Mouse (Mus musculus) small intestine, adult 2 months (tissue): ENCODE data around the gene Col6a4. TPM values are rescaled to one million over a fixed set of nuclear protein-coding genes. Genes with fewer than 3 reads are reported as not detected.

ENCODE experiments used
- H3K27ac ChIP-seq: fragments of 200-500 bp; 2 replicates; pipeline ENCODE4 v1.5.1; 2012; ENCODE audit warnings: low read depth, low read length, control low read depth, inconsistent platforms; ENCODE audit not compliant: insufficient read depth
- H3K27me3 ChIP-seq: fragments of 200-500 bp; 2 replicates; pipeline ENCODE4 v1.6.1; 2012; ENCODE audit warnings: mild to moderate bottlenecking, moderate library complexity, low read length, inconsistent platforms; ENCODE audit not compliant: control insufficient read depth, insufficient read depth
- H3K36me3 ChIP-seq: fragments of 200-500 bp; 2 replicates; pipeline ENCODE4 v1.6.1; 2012; ENCODE audit warnings: mild to moderate bottlenecking, low read length, control low read depth, inconsistent platforms; ENCODE audit not compliant: control insufficient read depth, insufficient read depth
- H3K4me1 ChIP-seq: fragments of 200-500 bp; 2 replicates; pipeline ENCODE4 v1.6.1; 2012; ENCODE audit warnings: low read length, inconsistent platforms, mixed read lengths; ENCODE audit not compliant: control insufficient read depth, insufficient read depth, insufficient read length
- H3K4me3 ChIP-seq: fragments of 200-500 bp; 2 replicates; pipeline ENCODE4 v1.5.1; 2012; ENCODE audit warnings: low read depth, mild to moderate bottlenecking, control low read depth, inconsistent platforms, low read length, moderate library complexity
- CTCF ChIP-seq: fragments of 200-500 bp; IDR thresholded peaks from 2 replicates; pipeline ENCODE4 v1.5.1; 2012; ENCODE audit warnings: low read depth, mild to moderate bottlenecking, control low read depth, inconsistent platforms, low read length, moderate library complexity, mixed read lengths; ENCODE audit not compliant: insufficient replicate concordance, insufficient read length; ENCODE audit errors: extremely low read depth
- POLR2A ChIP-seq: fragments of 200-500 bp; IDR thresholded peaks from 2 replicates; pipeline ENCODE4 v1.6.1; 2012; ENCODE audit warnings: low read depth, mild to moderate bottlenecking, control low read depth, inconsistent platforms, low read length, moderate library complexity
- WGBS: fragments of 180-500 bp; shearing (Covaris S2); methylation state at CpG from one replicate; pipeline ENCODE4 v1.1.7; 2018; 5-methylcytosine and 5-hydroxymethylcytosine counted together
- polyA plus RNA-seq: library from polyadenylated mRNA; depleted of rRNA; stranded (reverse); fragments of >200 nt; gene quantifications from 2 replicates; pipeline ENCODE4 v1.2.3, GENCODE M21; 2012

Col6a4 gene
- polyA plus RNA-seq, 1 experiment: 25.0 TPM

GRCm38 (mm10) chr9:106073956-106074355 is 22.6 kb downstream of the Col6a4 start:
- H3K4me3 ChIP-seq: no peak overlapping the region

GRCm38 (mm10) chr9:106071651-106072050 is 24.9 kb downstream of the Col6a4 start:
- H3K4me1 ChIP-seq: no peaks in the 10 kb centered on the region
- no peak overlapping the region for H3K4me3 ChIP-seq
- no peaks in the 10 kb centered on the region for H3K27me3 ChIP-seq
- no peaks in the 10 kb centered on the region for H3K36me3 ChIP-seq
- no peak overlapping the region for H3K27ac ChIP-seq
- WGBS: 56% methylated on average over 6 of the region's 6 CpGs
- TF ChIP-seq CTCF (no peak), POLR2A (no peak)

More at GRCm38 (mm10) chr9:106073956-106074355, 22.6 kb downstream of the Col6a4 start:
- H3K36me3 ChIP-seq: no peaks in the 10 kb centered on the region
- TF ChIP-seq CTCF: no peak
- TF ChIP-seq POLR2A: no peak
- WGBS: 72% methylated on average over 4 of the region's 4 CpGs
- no peaks in the 10 kb centered on the region for H3K27me3 ChIP-seq
- H3K27ac ChIP-seq: no peak overlapping the region
- no peaks in the 10 kb centered on the region for H3K4me1 ChIP-seq

- WGBS: 87% methylated on average over 4 of the region's 4 CpGs
- Histone ChIP-seq H3K27me3 (no peaks in the 10 kb centered on the region), H3K4me1 (no peaks in the 10 kb centered on the region), H3K36me3 (no peaks in the 10 kb centered on the region), H3K4me3 (no peak overlapping the region), H3K27ac (no peak overlapping the region)
- TF ChIP-seq CTCF (no peak), POLR2A (no peak)
These were observed 43.1 kb downstream of the Col6a4 start for GRCm38 (mm10) chr9:106053446-106053845.

GRCm38 (mm10) chr9:106043921-106044503 is 52.6 kb downstream of the Col6a4 start:
- H3K4me3 ChIP-seq: no peak overlapping the region
- no peaks in the 10 kb centered on the region for H3K4me1 ChIP-seq
- no peak overlapping the region for H3K27ac ChIP-seq
- TF ChIP-seq POLR2A (no peak), CTCF (no peak)
- WGBS: 81% methylated on average over 9 of the region's 9 CpGs
- no peaks in the 10 kb centered on the region for H3K36me3 ChIP-seq
- H3K27me3 ChIP-seq: no peaks in the 10 kb centered on the region

GRCm38 (mm10) chr9:106039915-106040659 is 56.5 kb downstream of the Col6a4 start:
- Histone ChIP-seq H3K36me3 (no peaks in the 10 kb centered on the region), H3K27ac (no peak overlapping the region), H3K4me1 (no peaks in the 10 kb centered on the region), H3K27me3 (0 out of 2 replicates have a peak, but pooled peaks cover 2% of the 10 kb centered on the region), H3K4me3 (no peak overlapping the region)
- WGBS: 74% methylated on average over 8 of the region's 8 CpGs
- TF ChIP-seq CTCF (no peak), POLR2A (no peak)

GRCm38 (mm10) chr9:106039276-106039675 is 57.3 kb downstream of the Col6a4 start:
- TF ChIP-seq POLR2A: no peak
- TF ChIP-seq CTCF: no peak
- 61% methylated on average over 1 of the region's 1 CpGs for WGBS
- Histone ChIP-seq H3K36me3 (no peaks in the 10 kb centered on the region), H3K27ac (no peak overlapping the region), H3K4me3 (no peak overlapping the region), H3K27me3 (0 out of 2 replicates have a peak, but pooled peaks cover 2% of the 10 kb centered on the region), H3K4me1 (no peaks in the 10 kb centered on the region)

- 5% methylated on average over 4 of the region's 4 CpGs for WGBS
- Histone ChIP-seq H3K36me3 (no peaks in the 10 kb centered on the region), H3K27ac (no peak overlapping the region), H3K27me3 (0 out of 2 replicates have a peak, but pooled peaks cover 2% of the 10 kb centered on the region), H3K4me3 (no peak overlapping the region), H3K4me1 (no peaks in the 10 kb centered on the region)
- TF ChIP-seq CTCF: no peak
- no peak for TF ChIP-seq POLR2A
These were observed 57.7 kb downstream of the Col6a4 start for GRCm38 (mm10) chr9:106038865-106039264.
